Mouse (Mus musculus) adrenal gland, adult 18-20 months (tissue): Measurements from ENCODE around the gene Stk39. TPM values are rescaled to one million over a fixed set of nuclear protein-coding genes. Genes with fewer than 3 reads are reported as not detected.
A peak's percentile ranks its signal among the peaks of the same experiment; 100 is the strongest.
"Not testable (repeated sequence)": the region's sequence is repeated elsewhere in the genome, so short reads cannot be mapped to it uniquely, and the experiment has no call there.

Source experiments
- DNase-seq, 2 experiments: peaks; one replicate each; pipeline ENCODE4 v3.0.0; 2021 to 2022; ENCODE audit warnings: low spot score in 2 of 2
- total RNA-seq, 2 experiments: library from RNA; stranded (reverse); gene quantifications; 1 replicate in 1 of 2; 2 replicates in 1 of 2; pipeline ENCODE4 v1.2.3; 2021

Gene Stk39
- total RNA-seq, 2 experiments from 2014 or later, result 48.1 to 55.6 TPM

DNA sequence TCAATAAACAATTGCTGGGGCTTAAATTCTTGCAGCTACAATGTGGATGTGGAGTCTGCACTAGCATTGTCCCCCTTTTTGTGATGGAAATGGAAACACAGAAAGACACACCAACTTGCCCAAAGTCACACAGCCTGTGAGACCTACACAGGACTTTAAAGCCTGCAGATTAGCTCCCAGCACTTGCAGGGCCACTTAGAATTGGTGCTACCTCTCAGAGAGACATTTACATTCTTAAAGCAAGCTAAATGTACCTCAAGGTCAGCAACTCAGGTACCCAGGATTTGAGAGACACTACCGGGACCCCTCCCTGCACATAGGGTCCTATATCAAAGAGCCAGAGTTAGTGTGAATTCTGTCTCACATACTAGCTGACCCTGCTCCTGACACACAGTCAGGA, 227.5 kb downstream of the Stk39 start:
- no peak for DNase-seq

- DNase-seq, result no peak
Observed at GRCm38 (mm10) chr2:68243879-68244553, 228.1 kb downstream of the Stk39 start.

- no peak for DNase-seq
Observed at GRCm38 (mm10) chr2:68243273-68243672, 228.8 kb downstream of the Stk39 start.

DNA sequence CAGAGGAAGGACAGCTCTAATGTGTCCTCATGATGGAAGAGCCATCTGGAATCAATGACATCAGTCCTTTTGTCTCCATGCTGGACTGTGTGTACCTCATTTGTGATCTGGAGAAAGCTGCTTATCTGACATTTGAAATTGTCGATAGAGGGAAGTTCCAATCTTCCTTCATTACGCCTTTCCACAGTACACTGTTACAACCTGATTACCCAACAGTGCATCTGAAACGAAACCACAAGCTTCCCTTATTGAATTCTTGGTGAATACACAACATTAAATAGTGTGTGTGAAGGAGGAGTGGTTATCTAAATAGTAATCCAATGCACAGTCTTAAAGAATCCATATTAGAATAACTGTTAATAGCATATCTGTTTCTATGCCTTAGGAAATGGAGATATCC, 230.0 kb downstream of the Stk39 start:
- no peak for DNase-seq

GRCm38 (mm10) chr2:68241640-68242039, 230.4 kb downstream of the Stk39 start:
- no peak for DNase-seq

DNA sequence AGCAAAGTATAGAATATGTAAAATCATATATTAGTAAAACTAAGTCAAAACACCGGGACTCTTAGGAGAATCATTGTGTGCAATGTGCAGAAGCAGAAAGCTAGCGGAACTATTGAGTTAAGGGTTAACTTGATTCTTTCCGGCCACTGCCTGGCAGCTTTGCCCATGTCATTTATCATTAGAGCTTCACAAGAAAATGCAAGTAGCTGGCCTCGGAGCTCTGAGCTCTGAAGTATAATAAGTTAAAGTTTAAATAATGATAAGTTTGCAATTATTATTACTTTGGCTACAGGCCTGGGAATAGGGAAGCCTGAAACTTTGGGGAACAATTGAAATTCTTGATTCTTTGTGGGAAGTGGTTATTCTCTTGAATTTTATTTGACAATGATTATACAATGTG, 232.7 kb downstream of the Stk39 start:
- not testable (repeated sequence) for DNase-seq

DNA sequence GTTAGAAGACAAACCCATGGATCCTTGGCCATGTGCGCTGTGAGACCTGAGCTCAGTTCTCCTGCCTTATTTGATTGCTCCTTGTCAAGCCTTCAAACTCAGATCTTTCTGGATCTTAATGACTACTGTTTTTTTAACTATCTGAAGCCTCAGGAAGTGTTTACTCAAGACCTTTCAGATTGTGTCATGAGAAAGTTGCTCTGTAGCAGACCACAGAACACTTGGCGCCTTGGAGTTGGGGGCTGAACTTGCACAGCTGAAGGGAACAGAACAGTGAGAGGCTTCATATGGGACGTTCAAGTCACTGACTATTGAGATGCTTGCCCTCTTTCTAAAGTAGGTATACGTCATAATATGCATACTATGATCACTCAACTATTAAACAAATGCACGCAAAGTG, 239.1 kb downstream of the Stk39 start:
- no peak for DNase-seq

- no peak for DNase-seq
Observed at GRCm38 (mm10) chr2:68229872-68230271, 242.2 kb downstream of the Stk39 start.

DNA sequence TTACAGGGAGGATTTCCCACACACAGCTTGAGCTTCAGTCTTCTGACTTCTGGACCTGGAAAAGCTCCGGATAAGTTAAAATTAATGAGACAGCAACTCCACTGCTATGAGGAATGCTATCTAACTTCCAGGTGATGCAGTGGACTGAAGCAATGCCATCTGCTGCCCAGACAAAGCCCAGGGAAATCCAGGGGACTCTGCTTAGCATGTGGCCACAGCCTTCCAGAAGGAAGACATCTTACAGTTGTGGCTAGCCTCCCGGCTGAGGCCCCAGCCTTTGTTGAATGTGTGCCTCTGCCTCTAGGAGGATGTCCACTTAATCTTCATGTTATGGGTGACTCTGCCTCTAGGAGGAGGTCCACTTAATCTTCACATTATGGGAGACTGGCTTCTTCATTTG, 243.0 kb downstream of the Stk39 start:
- no peak for DNase-seq

DNA sequence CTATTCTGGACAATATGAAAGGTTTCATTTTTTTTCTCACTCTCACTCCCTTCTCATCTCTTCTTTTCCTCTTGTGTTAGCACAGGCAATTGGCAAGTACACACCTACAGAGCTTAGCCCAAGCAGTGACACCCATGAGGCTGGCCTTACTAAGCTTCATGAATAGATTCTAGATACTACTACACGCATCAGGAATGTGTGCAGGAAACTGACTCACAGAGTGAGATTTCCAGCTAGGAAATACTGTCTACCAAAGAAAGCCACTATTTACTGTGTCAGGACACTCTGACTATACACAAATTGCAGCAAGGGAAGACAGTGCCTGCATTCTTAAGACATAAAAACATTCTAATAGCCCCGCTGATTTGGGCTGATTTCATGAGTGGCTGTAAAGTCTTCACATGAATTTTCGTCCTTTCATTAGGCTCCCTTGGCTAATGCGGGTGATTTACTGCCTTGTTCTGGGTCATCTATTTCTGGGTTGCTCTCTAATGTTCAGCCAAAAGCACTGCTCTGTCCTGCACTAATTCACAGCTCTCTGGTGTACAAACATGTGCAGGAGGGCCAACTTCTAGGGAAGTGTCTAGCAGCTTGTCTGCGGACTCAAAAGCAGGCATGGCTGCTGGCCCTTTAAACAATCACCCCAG, 249.7 kb downstream of the Stk39 start:
- DNase-seq, result peak in 1 of 2 experiments; percentile 18

- DNase-seq, result no peak
Observed at GRCm38 (mm10) chr2:68221226-68221625, 250.8 kb downstream of the Stk39 start.

GRCm38 (mm10) chr2:68219823-68220222, 252.2 kb downstream of the Stk39 start:
- no peak for DNase-seq

- no peak for DNase-seq
Observed at GRCm38 (mm10) chr2:68215176-68215575, 256.9 kb downstream of the Stk39 start.

DNA sequence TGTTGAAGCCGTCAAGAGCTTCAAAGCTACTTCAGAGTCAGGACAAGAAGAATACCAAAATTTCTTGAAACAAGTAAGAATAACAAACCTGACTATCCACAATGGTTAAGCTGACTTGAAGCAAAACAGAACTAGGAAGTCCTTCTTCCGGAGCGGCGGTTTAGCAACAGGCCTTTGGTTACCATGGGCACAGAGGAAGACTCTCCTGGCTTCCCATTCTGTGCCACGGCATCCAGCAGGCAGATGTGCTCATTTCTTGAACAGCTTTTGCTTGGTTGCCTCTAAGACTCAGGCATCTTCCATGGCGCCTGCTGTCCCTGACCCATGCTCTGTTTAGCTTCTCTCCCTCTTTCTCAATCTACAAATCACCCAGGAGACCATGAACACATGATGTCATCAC, 257.7 kb downstream of the Stk39 start:
- no peak for DNase-seq

- DNase-seq, result no peak
Observed at GRCm38 (mm10) chr2:68211443-68211842, 260.6 kb downstream of the Stk39 start.

- DNase-seq, result no peak
Observed at GRCm38 (mm10) chr2:68196245-68196644, 275.8 kb downstream of the Stk39 start.

DNA sequence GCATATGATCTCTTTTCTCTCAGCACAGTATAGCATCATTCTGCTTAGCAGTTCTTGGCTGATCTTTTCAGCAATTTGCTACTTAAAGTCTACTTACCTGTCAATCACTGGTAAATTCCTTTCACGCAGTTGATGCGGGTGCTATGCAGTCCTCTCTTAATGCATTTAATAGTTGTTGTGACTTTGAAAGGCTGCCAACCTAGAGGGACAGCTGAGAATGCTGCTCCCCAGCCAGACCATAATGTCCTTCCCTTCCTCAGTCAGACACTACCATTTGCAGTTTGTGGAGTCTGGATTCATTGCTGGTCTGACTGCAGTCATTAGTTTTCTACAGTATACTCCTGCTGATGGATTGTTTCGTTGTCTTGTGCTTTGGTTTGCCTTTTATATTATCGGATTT, 277.6 kb downstream of the Stk39 start:
- DNase-seq, result no peak

DNA sequence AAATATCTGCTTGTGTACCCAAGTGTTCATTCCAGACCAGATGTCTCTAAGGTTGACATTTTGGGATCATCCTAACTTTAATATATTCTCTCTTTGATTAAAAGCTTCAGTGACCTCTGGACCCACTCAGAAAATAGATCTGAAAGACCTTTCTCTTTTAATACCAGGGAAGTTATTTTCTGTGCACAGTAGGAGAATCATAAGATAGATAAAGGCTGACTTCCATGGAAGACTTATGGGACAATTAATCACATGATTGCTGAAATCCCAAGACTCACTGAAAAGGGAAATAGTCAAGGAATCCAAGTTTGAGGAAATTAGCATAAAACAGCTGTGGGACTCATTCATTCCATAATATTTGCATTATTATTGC, 278.6 kb downstream of the Stk39 start:
- no peak for DNase-seq

DNA sequence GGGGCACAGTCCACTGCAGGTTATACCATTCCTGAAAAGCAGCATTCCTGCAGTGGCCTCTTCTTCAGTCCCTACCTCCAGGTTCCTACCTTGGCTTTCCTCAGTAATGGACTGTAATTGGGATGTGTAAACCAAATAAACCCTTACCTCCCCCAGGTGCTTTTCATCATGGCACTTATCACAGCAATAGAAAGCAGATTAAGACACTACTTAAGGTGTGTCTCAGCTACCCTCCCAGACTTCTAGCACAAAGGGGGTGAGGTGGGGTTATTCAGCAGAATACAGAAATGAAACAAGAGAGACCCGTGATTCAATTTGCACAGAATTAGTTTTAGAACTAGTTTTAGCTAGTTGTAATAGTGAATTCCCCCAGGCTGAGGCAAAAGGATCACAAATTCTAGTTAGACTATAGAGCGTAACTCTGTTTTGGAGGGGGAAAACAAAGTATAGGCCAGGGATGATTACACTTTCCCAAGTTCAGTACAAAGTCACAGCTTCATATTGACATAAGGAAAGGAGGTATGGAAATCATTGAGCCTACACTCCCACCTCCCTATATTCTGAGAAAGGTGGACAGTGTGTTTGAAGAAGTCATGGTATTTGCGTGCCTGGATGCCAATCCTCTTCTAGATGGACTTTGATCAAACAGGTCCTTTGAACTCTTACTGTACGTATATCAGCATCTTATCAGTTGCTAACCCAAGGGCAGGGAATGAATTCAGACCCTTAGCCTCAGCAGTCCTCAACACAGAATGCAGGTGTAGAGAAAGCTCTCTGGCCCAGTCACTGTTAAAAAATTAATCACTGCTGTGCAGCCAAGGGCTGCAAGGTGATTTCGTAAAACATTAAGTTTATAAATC, 279.2 kb downstream of the Stk39 start:
- DNase-seq, result no peak

GRCm38 (mm10) chr2:68176425-68176824, 295.6 kb downstream of the Stk39 start:
- no peak for DNase-seq

DNA sequence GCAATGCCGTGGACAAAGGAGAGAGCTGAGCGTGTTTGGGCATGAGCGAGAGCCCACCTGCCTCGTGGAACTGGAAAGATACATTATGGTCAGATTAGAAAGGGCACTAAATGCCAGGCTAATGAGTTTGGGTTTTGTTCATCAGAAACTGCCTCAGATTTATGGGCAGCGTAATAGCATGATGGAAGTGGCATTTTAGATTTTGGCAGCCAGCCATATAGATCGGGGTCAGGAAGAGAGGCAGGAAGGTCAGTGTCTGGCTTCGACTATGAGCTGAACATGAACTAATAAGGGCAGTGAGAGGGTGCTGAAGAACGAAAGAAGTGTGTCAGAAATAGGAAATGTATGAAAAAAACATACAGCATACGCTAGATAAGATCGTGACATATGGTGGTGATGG, 300.8 kb downstream of the Stk39 start:
- peak in 1 of 2 experiments; percentile 29 for DNase-seq

GRCm38 (mm10) chr2:68162012-68162411, 310.1 kb downstream of the Stk39 start:
- no peak for DNase-seq
